Mouse (Mus musculus) C2C12 (cell line): Measurements from ENCODE around the gene Cabp7. TPM values are rescaled to one million over a fixed set of nuclear protein-coding genes. Genes with fewer than 3 reads are reported as not detected.

Experiments used
- H3K27me3 ChIP-seq: one replicate; pipeline ENCODE4 v1.6.1; 2011; ENCODE audit not compliant: control insufficient read depth, insufficient read depth, insufficient read length
- H3K36me3 ChIP-seq: one replicate; pipeline ENCODE4 v1.6.1; 2011; ENCODE audit not compliant: control insufficient read depth, insufficient read depth
- H3K4me3 ChIP-seq: one replicate; pipeline ENCODE4 v1.5.1; 2011; ENCODE audit warnings: mild to moderate bottlenecking, control low read depth; ENCODE audit not compliant: poor library complexity, insufficient read depth, severe bottlenecking
- H3K79me2 ChIP-seq: one replicate; pipeline ENCODE4 v1.6.1; 2011; ENCODE audit not compliant: control insufficient read depth, insufficient read depth
- H3K79me3 ChIP-seq: one replicate; pipeline ENCODE4 v1.6.1; 2011; ENCODE audit warnings: low read depth, control low read depth
- H3ac ChIP-seq: one replicate; pipeline ENCODE3; 2011; ENCODE audit warnings: low read depth; ENCODE audit not compliant: control insufficient read depth, insufficient read length
- CEBPB ChIP-seq: IDR thresholded peaks from one replicate; pipeline ENCODE4 v1.6.1; 2011; ENCODE audit warnings: low read depth, mild to moderate bottlenecking, control low read depth, moderate library complexity
- CTCF ChIP-seq: IDR thresholded peaks from one replicate; pipeline ENCODE4 v1.5.1; 2011; ENCODE audit not compliant: control insufficient read depth, insufficient read depth, insufficient read length
- FOSL1 ChIP-seq: IDR thresholded peaks from one replicate; pipeline ENCODE4 v1.8.0; 2011; ENCODE audit warnings: mild to moderate bottlenecking, low read length; ENCODE audit not compliant: poor library complexity, insufficient read depth, severe bottlenecking
- MAX ChIP-seq: IDR thresholded peaks from one replicate; pipeline ENCODE4 v1.6.1; 2011; ENCODE audit warnings: mild to moderate bottlenecking, control low read depth
- MYOD1 ChIP-seq: IDR thresholded peaks from one replicate; pipeline ENCODE4 v1.6.1; 2011; ENCODE audit warnings: low read depth; ENCODE audit not compliant: control insufficient read depth, insufficient read length
- MYOG ChIP-seq: IDR thresholded peaks from one replicate; pipeline ENCODE4 v1.6.1; 2011; ENCODE audit not compliant: control insufficient read depth, insufficient read length; ENCODE audit errors: extremely low read depth
- USF1 ChIP-seq: IDR thresholded peaks from one replicate; pipeline ENCODE4 v1.6.1; 2011; ENCODE audit warnings: low read depth, mild to moderate bottlenecking, control low read depth, moderate library complexity
- polyA plus RNA-seq: library from polyadenylated mRNA; unstranded; fragments of >200 nt; fragmentation: generic; extraction: Trizol; gene quantifications from one replicate; pipeline ENCODE4 v1.2.1, GENCODE M21; 2012; ENCODE audit warnings: missing spikeins

The Cabp7 gene
- polyA plus RNA-seq, 1 experiment = 0.06 TPM

- TF ChIP-seq CEBPB (no peak), CTCF (no peak), MYOG (no peak), FOSL1 (no peak), MAX (no peak), USF1 (peak; percentile 68), MYOD1 (no peak)
- Histone ChIP-seq H3K79me2 (peaks cover 24% of the 10 kb centered on the region), H3K79me3 (peaks cover 19% of the 10 kb centered on the region), H3K36me3 (peaks cover 17% of the 10 kb centered on the region), H3ac (no peak overlapping the region), H3K4me3 (no peak overlapping the region), H3K27me3 (no peaks in the 10 kb centered on the region)
Measured at GRCm38 (mm10) chr11:4700726-4701125, 45.9 kb downstream of the Cabp7 start.

GRCm38 (mm10) chr11:4697043-4697983 lies 49.3 kb downstream of the Cabp7 start:
- Histone ChIP-seq H3K27me3 (no peaks in the 10 kb centered on the region), H3K4me3 (no peak overlapping the region), H3ac (no peak overlapping the region), H3K79me3 (peaks cover 3% of the 10 kb centered on the region), H3K36me3 (peaks cover 14% of the 10 kb centered on the region), H3K79me2 (peaks cover 6% of the 10 kb centered on the region)
- TF ChIP-seq MAX (no peak), CEBPB (peak; percentile 73)

GRCm38 (mm10) chr11:4692162-4692561 lies 54.4 kb downstream of the Cabp7 start:
- TF ChIP-seq MAX = no peak
- no peak for TF ChIP-seq CTCF
- no peak for TF ChIP-seq FOSL1
- no peak for TF ChIP-seq USF1
- TF ChIP-seq MYOG = no peak
- TF ChIP-seq MYOD1 = no peak
- no peak for TF ChIP-seq CEBPB
- Histone ChIP-seq H3K4me3 (no peak overlapping the region), H3K36me3 (no peaks in the 10 kb centered on the region), H3ac (no peak overlapping the region), H3K79me3 (no peaks in the 10 kb centered on the region), H3K27me3 (no peaks in the 10 kb centered on the region), H3K79me2 (no peaks in the 10 kb centered on the region)

GRCm38 (mm10) chr11:4691213-4691612 lies 55.4 kb downstream of the Cabp7 start:
- H3K36me3 ChIP-seq = no peaks in the 10 kb centered on the region
- no peaks in the 10 kb centered on the region for H3K79me3 ChIP-seq
- no peak for TF ChIP-seq CEBPB
- H3K79me2 ChIP-seq = no peaks in the 10 kb centered on the region
- no peaks in the 10 kb centered on the region for H3K27me3 ChIP-seq
- no peak overlapping the region for H3ac ChIP-seq
- no peak overlapping the region for H3K4me3 ChIP-seq

- H3K27me3 ChIP-seq = no peaks in the 10 kb centered on the region
- H3ac ChIP-seq = no peak overlapping the region
- no peak overlapping the region for H3K4me3 ChIP-seq
- no peaks in the 10 kb centered on the region for H3K79me3 ChIP-seq
- H3K79me2 ChIP-seq = no peaks in the 10 kb centered on the region
- TF ChIP-seq MAX (no peak), MYOD1 (no peak), CTCF (no peak), USF1 (no peak), FOSL1 (no peak), CEBPB (no peak), MYOG (no peak)
- H3K36me3 ChIP-seq = no peaks in the 10 kb centered on the region
Measured at GRCm38 (mm10) chr11:4690353-4690752, 56.2 kb downstream of the Cabp7 start.

DNA sequence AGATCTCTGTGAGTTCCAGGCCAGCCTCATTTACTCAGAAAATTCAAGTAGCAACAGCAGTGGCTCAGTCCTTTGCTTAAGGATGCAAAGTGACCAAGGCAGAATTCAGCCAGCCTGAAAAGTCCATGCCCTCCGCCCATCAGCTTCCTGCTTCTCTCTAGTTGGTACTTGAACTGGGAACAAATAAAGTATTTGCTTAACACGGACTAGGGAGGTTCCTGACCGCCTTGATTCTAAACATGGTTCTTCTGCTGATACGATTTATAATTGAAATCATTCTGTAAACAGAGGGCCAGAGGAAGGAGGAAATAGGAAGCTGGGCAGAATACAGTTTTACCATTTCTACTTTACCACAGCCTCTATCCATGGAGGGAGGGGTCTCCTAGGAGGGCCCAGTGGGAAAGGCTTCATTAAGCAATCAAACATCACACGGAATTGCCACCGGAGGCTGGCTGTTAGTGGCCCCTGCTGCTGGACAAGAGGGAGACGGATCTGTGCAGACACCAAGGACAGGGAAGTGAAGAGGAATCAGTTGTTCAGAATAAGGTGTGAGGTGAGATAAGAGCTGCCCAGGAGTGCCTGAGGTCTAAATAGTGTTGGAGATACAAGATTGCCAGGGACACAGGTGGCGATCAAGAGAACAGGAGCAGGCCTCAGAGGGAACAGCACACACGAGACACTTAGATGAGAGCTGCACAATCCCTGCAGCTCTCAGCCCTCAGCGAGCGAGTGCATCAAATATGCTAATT lies 57.8 kb downstream of the Cabp7 start:
- Histone ChIP-seq H3ac (no peak overlapping the region), H3K79me3 (no peaks in the 10 kb centered on the region), H3K4me3 (no peak overlapping the region)

More for the DNA sequence above, 57.8 kb downstream of the Cabp7 start:
- Histone ChIP-seq H3K79me2 (no peaks in the 10 kb centered on the region), H3K27me3 (no peaks in the 10 kb centered on the region), H3K36me3 (no peaks in the 10 kb centered on the region)
- TF ChIP-seq MYOD1 (no peak), MYOG (no peak), CTCF (no peak), USF1 (no peak), FOSL1 (no peak), MAX (no peak), CEBPB (no peak)
